Mouse (Mus musculus) midbrain, embryonic 15.5 days (tissue): Measurements from ENCODE around the gene Glmp. TPM values are rescaled to one million over a fixed set of nuclear protein-coding genes. Genes with fewer than 3 reads are reported as not detected.
"Not testable (repeated sequence)": the region's sequence is repeated elsewhere in the genome, so short reads cannot be mapped to it uniquely, and the experiment has no call there.

Experiments
- ATAC-seq: fragments of 200-750 bp; cut with Nextera tagmentation; replicated peaks from 2 replicates; pipeline ENCODE4 v1.8.0; 2017; ENCODE audit warnings: moderate TSS enrichment
- H3K27ac ChIP-seq: fragments of 300-500 bp; sonication (generic); 2 replicates; pipeline ENCODE4 v1.5.1; 2015; ENCODE audit warnings: mild to moderate bottlenecking, inconsistent platforms
- H3K27me3 ChIP-seq: fragments of 300-500 bp; sonication (generic); replicated peaks from 2 replicates; pipeline ENCODE4 v1.6.1; 2015; ENCODE audit warnings: inconsistent platforms
- H3K36me3 ChIP-seq: fragments of 300-500 bp; sonication (generic); replicated peaks from 2 replicates; pipeline ENCODE4 v1.6.1; 2015; ENCODE audit warnings: inconsistent platforms
- H3K4me1 ChIP-seq: fragments of 300-500 bp; sonication (generic); 2 replicates; pipeline ENCODE4 v1.6.1; 2015; ENCODE audit warnings: inconsistent platforms
- H3K4me2 ChIP-seq: fragments of 300-500 bp; sonication (generic); 2 replicates; pipeline ENCODE4 v1.6.1; 2015; ENCODE audit warnings: inconsistent platforms, mild to moderate bottlenecking, moderate library complexity
- H3K4me3 ChIP-seq: fragments of 300-500 bp; sonication (generic); 2 replicates; pipeline ENCODE4 v1.5.1; 2015; ENCODE audit warnings: mild to moderate bottlenecking, inconsistent platforms
- H3K9ac ChIP-seq: fragments of 300-500 bp; sonication (generic); 2 replicates; pipeline ENCODE4 v1.6.1; 2015; ENCODE audit warnings: mild to moderate bottlenecking, inconsistent platforms
- H3K9me3 ChIP-seq: fragments of 300-500 bp; sonication (generic); 2 replicates; pipeline ENCODE4 v1.6.1; 2016; ENCODE audit warnings: inconsistent platforms
- WGBS: fragments of 180-500 bp; shearing (Covaris S2); methylation state at CpG from one replicate; pipeline ENCODE4 v1.1.7; 2015; ENCODE audit warnings: mixed read lengths; 5-methylcytosine and 5-hydroxymethylcytosine counted together
- polyA plus RNA-seq: library from polyadenylated mRNA; unstranded; fragments of >200 nt; fragmentation: Nextera tagmentation; extraction: Ambion mirVana; gene quantifications from 2 replicates; pipeline ENCODE4 v1.2.1, GENCODE M21; 2015

The Glmp gene
- polyA plus RNA-seq, 1 experiment from 2014 or later: 106 TPM

DNA sequence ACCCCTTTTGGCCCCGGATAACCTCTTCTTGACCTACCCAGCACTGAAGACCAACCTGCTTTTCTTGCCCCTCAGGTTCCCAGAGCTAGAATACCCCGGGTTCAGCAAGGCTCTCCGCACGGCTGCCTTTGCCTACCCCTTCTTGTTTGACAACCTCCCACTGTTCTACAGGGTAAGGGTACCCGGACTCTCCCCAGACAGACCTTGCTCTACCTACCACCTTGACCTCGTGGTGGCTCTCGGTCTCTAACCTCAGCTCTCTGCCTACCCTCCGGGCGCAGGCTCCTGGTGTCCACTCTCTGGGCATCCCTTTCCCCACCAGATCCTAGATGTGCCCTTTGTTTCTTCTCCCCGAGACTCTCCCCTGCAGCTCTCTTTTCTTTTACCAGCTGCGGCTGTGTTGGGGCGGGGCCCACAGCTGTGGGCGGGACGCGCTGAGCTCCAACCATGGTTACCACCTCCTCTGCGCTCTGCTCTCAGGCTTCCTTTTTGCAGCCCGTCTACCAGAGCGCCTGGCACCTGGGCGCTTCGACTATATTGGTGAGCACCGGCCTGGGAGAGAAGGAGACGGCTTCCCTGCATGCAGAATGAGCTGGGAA is 42.1 kb downstream of the Glmp start:
- not testable (repeated sequence) for H3K27ac ChIP-seq
- Histone ChIP-seq H3K4me3 (peak overlapping the region; percentile 24), H3K9ac (peak overlapping the region; percentile 12; the same call in 1 of the 2 replicates)

DNA sequence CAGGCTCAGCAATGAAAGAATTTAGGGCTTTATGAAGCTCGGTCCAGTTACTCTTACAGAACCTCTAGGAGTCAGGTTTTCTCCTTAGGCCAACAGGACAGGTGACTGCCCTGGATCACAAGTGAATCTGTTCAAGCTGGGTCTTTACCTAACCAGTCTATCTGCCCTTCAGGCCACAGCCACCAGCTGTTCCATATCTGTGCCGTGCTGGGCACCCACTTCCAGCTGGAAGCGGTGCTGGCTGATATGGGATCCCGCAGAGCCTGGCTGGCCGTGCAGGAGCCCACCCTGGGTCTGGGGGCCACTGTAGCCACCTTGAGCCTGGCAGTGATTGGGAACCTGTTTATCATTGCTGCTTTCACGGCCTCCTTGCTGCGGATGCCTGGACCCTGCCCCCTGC is 42.7 kb downstream of the Glmp start:
- not testable (repeated sequence) for H3K4me2 ChIP-seq, H3K36me3 ChIP-seq, H3K9ac ChIP-seq, H3K4me1 ChIP-seq, H3K9me3 ChIP-seq, H3K4me3 ChIP-seq, H3K27ac ChIP-seq
- 62% methylated on average over 4 of the region's 7 CpGs for WGBS
- ATAC-seq: 0 out of 2 replicates have a peak, but pooled peaks have one; percentile 32
- peaks cover 14% of the 10 kb centered on the region for H3K27me3 ChIP-seq

More for the DNA sequence above, 42.1 kb downstream of the Glmp start:
- peak; percentile 85 for ATAC-seq
- H3K4me2 ChIP-seq: peak overlapping the region; percentile 44
- H3K27me3 ChIP-seq: peaks cover 14% of the 10 kb centered on the region
- H3K9me3 ChIP-seq, H3K4me1 ChIP-seq, H3K36me3 ChIP-seq: not testable (repeated sequence)
- 3% methylated on average over 21 of the region's 22 CpGs for WGBS

DNA sequence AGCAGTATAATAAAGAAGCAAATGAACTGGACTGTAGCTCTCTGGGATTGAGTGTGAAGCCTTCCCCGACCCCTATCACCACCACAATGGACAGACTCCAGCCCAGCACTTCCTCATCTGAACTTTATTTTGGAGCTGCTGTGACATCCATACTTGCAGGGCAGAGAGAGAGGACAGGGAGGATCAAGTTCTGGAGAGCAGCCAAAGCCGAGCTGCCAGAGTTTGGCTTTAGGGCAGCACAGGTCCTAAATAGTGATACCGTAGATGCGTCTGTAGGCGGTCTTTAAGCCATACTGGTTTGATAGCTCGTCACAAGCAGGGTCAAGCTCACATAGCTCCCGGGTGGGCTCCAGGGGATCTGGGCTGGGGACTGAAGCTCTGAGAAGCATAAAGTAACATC is 43.7 kb downstream of the Glmp start:
- not testable (repeated sequence) for H3K4me1 ChIP-seq, ATAC-seq
- 92% methylated on average over 7 of the region's 7 CpGs for WGBS

DNA sequence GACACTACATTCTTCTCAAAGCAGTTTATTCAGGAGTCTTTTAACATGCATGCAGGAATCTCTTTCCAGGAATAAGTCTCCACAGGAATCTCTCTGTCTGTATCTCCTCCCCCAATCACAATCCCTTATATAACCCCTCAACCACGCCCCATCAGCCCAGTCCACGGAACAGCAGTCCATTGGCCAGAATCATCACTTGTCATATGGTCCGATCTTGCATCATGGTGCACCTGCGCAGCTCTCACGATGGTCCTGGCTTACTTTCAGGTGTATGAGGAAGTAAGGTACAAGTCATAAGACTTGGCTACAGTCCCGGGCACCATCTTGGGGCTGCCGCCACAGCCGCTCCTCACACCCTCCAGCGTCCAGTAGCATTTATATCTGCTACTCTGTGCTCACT is 47.8 kb downstream of the Glmp start, which contains the start of gene Bglap3:
TSS of gene Bglap3 (minus strand) at position 101 of the 400 bp plus-strand sequence.
- ATAC-seq: not testable (repeated sequence)
- WGBS: 95% methylated on average over 9 of the region's 9 CpGs

More for the DNA sequence above, 43.7 kb downstream of the Glmp start:
- not testable (repeated sequence) for H3K4me3 ChIP-seq, H3K36me3 ChIP-seq, H3K4me2 ChIP-seq, H3K9me3 ChIP-seq, H3K27ac ChIP-seq, H3K9ac ChIP-seq
- peaks cover 14% of the 10 kb centered on the region for H3K27me3 ChIP-seq

DNA sequence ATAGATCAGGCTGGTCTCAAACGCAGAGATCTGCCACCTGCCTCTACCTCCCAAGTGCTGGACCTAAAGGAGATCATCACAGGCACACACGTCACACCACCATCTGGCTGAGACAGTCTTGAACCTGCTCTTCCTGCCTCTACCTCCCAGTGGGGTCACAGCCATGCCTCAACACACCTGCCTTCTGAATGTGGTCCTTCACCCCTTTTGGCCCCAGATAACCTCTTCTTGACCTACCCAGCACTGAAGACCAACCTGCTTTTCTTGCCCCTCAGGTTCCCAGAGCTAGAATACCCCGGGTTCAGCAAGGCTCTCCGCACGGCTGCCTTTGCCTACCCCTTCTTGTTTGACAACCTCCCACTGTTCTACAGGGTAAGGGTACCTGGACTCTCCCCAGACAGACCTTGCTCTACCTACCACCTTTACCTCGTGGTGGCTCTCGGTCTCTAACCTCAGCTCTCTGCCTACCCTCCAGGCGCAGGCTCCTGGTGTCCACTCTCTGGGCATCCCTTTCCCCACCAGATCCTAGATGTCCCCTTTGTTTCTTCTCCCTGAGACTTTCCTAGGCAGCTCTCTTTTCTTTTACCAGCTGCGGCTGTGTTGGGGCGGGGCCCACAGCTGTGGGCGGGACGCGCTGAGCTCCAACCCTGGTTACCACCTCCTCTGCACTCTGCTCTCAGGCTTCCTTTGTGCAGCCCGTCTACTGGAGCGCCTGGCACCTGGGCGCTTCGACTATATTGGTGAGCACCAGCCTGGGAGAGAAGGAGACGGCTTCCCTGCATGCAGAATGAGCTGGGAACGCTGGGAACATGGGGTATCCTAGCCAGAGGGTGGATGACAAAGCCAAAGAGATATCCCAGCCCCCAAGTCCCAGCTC is 51.2 kb downstream of the Glmp start:
- H3K4me1 ChIP-seq, H3K27me3 ChIP-seq, H3K9ac ChIP-seq, H3K4me3 ChIP-seq, H3K9me3 ChIP-seq, H3K36me3 ChIP-seq: not testable (repeated sequence)
- 11% methylated on average over 19 of the region's 19 CpGs for WGBS
- Histone ChIP-seq H3K4me2 (peak overlapping the region; percentile 35), H3K27ac (peak overlapping the region; percentile 53; the same call in 1 of the 2 replicates)
- ATAC-seq: peak; percentile 91

More for the DNA sequence above, 47.8 kb downstream of the Glmp start, which contains the start of gene Bglap3:
- H3K9ac ChIP-seq, H3K27me3 ChIP-seq, H3K27ac ChIP-seq, H3K4me1 ChIP-seq, H3K4me3 ChIP-seq, H3K4me2 ChIP-seq, H3K9me3 ChIP-seq, H3K36me3 ChIP-seq: not testable (repeated sequence)

DNA sequence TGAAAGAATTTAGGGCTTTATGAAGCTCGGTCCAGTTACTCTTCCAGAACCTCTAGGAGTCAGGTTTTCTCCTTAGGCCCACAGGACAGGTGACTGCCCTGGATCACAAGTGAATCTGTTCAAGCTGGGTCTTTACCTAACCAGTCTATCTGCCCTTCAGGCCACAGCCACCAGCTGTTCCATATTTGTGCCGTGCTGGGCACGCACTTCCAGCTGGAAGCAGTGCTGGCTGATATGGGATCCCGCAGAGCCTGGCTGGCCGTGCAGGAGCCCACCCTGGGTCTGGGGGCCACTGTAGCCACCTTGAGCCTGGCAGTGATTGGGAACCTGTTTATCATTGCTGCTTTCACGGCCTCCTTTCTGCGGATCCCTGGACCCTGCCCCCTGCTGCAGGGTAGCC is 51.8 kb downstream of the Glmp start:
- H3K9ac ChIP-seq, H3K27me3 ChIP-seq, H3K9me3 ChIP-seq, H3K4me1 ChIP-seq, H3K4me3 ChIP-seq, H3K36me3 ChIP-seq: not testable (repeated sequence)
- 0 out of 2 replicates have a peak overlapping the region, but pooled peaks have one; percentile 53 for H3K27ac ChIP-seq
- peak; percentile 41 for ATAC-seq
- H3K4me2 ChIP-seq: peak overlapping the region; percentile 35
- WGBS: 26% methylated on average over 5 of the region's 7 CpGs

DNA sequence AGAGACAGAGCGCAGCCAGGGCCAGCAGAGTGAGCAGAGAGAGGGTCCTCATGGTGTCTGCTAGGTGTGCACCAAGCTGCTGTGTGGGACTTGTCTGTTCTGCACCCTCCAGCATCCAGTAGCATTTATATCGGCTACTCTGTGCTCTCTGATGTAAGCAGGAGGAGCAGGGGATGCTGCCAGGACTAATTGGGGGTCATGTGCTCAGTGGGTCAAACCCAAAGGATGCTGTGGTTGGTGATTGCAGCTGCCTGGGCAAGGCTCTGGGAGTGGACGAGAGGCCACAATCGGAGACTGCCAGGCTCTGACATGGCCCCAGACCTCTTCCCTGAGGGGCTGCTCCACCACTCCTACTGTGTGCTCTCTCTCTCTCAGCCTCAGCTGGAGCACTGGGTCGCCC is 53.8 kb downstream of the Glmp start, which contains the start of gene Bglap2:
TSS of gene Bglap2 (minus strand) at position 101 of the 400 bp plus-strand sequence.
- 89% methylated on average over 5 of the region's 5 CpGs for WGBS
- ATAC-seq, H3K9ac ChIP-seq, H3K4me3 ChIP-seq, H3K36me3 ChIP-seq, H3K9me3 ChIP-seq, H3K27ac ChIP-seq, H3K4me2 ChIP-seq, H3K27me3 ChIP-seq, H3K4me1 ChIP-seq: not testable (repeated sequence)

Other genes starting within 250 kb of the Glmp start
- gene Ttc24, start 246.7 kb upstream of the Glmp start, polyA plus RNA-seq: not detected in 2 replicates
- 2.7 and 3.0 TPM in 2 replicates for gene Iqgap3, start 243.1 kb upstream of the Glmp start, polyA plus RNA-seq
- gene Mef2d, start 182.7 kb upstream of the Glmp start, polyA plus RNA-seq: 23.2 and 25.3 TPM in 2 replicates
- 0.14 TPM in 2 replicates for gene Rhbg, start 70.3 kb upstream of the Glmp start, polyA plus RNA-seq
- not detected in 2 replicates for gene Gm38392, start 37.8 kb upstream of the Glmp start, polyA plus RNA-seq
- gene Tsacc, start 28.0 kb upstream of the Glmp start, polyA plus RNA-seq: 8.7 and 9.9 TPM in 2 replicates
- gene Cct3, start 27.9 kb upstream of the Glmp start, polyA plus RNA-seq: 442 and 444 TPM in 2 replicates
- 1.1 and 1.6 TPM in 2 replicates for gene Tmem79, start 11.1 kb downstream of the Glmp start, polyA plus RNA-seq
- 73.2 and 74.9 TPM in 2 replicates for gene Smg5, start 11.2 kb downstream of the Glmp start, polyA plus RNA-seq
- 1.1 and 1.8 TPM in 2 replicates for gene Paqr6, start 39.6 kb downstream of the Glmp start, polyA plus RNA-seq
- gene Bglap3, start 47.7 kb downstream of the Glmp start, polyA plus RNA-seq: not detected in 2 replicates
- gene Bglap2, start 53.7 kb downstream of the Glmp start, polyA plus RNA-seq: not detected in 2 replicates
- 0.50 TPM in 1 of 2 replicates, not detected in the other for gene Bglap, start 59.4 kb downstream of the Glmp start, polyA plus RNA-seq
- gene Pmf1, start 85.3 kb downstream of the Glmp start, polyA plus RNA-seq: 23.6 and 26.7 TPM in 2 replicates
- gene Slc25a44, start 100.1 kb downstream of the Glmp start, polyA plus RNA-seq: 39.6 and 41.2 TPM in 2 replicates
- 39.1 and 39.3 TPM in 2 replicates for gene Sema4a, start 136.2 kb downstream of the Glmp start, polyA plus RNA-seq
- 51.1 and 51.6 TPM in 2 replicates for gene Lmna, start 184.9 kb downstream of the Glmp start, polyA plus RNA-seq
- 37.0 and 37.7 TPM in 2 replicates for gene Mex3a, start 207.4 kb downstream of the Glmp start, polyA plus RNA-seq
- 0.41 and 1.3 TPM in 2 replicates for gene Rab25, start 223.3 kb downstream of the Glmp start, polyA plus RNA-seq
- gene Lamtor2, start 228.1 kb downstream of the Glmp start, polyA plus RNA-seq: 206 and 232 TPM in 2 replicates
- gene Ubqln4, start 228.7 kb downstream of the Glmp start, polyA plus RNA-seq: 45.9 and 48.0 TPM in 2 replicates